Mouse (Mus musculus) heart, embryonic 12.5 days (tissue): ENCODE results near the gene Phlda1. TPM values are rescaled to one million over a fixed set of nuclear protein-coding genes. Genes with fewer than 3 reads are reported as not detected.

Experiments used
- ATAC-seq: fragments of 200-750 bp; cut with Nextera tagmentation; 2 replicates; pipeline ENCODE4 v1.8.0; 2017; ENCODE audit warnings: moderate TSS enrichment, moderate library complexity; ENCODE audit not compliant: insufficient number of reproducible peaks, low FRiP score
- H3K27ac ChIP-seq: fragments of 300-500 bp; sonication (generic); 2 replicates; pipeline ENCODE4 v1.5.1; 2016; ENCODE audit warnings: mild to moderate bottlenecking, moderate library complexity; ENCODE audit not compliant: poor library complexity, severe bottlenecking
- H3K27me3 ChIP-seq: fragments of 300-500 bp; sonication (generic); replicated peaks from 2 replicates; pipeline ENCODE4 v1.6.1; 2016; ENCODE audit warnings: mild to moderate bottlenecking, moderate library complexity
- H3K36me3 ChIP-seq: fragments of 300-500 bp; sonication (generic); 2 replicates; pipeline ENCODE4 v1.6.1; 2016; ENCODE audit warnings: mild to moderate bottlenecking, moderate library complexity
- H3K4me1 ChIP-seq: fragments of 300-500 bp; sonication (generic); replicated peaks from 2 replicates; pipeline ENCODE4 v1.6.1; 2016; ENCODE audit warnings: mild to moderate bottlenecking
- H3K4me2 ChIP-seq: fragments of 300-500 bp; sonication (generic); 2 replicates; pipeline ENCODE4 v1.6.1; 2016; ENCODE audit warnings: mild to moderate bottlenecking, moderate library complexity
- H3K4me3 ChIP-seq: fragments of 300-500 bp; sonication (generic); 2 replicates; pipeline ENCODE4 v1.5.1; 2016; ENCODE audit warnings: mild to moderate bottlenecking
- H3K9ac ChIP-seq: fragments of 300-500 bp; sonication (generic); 2 replicates; pipeline ENCODE4 v1.6.1; 2016; ENCODE audit warnings: mild to moderate bottlenecking, moderate library complexity
- H3K9me3 ChIP-seq: fragments of 300-500 bp; sonication (generic); replicated peaks from 2 replicates; pipeline ENCODE4 v1.6.1; 2016; ENCODE audit warnings: mild to moderate bottlenecking, moderate library complexity
- WGBS: fragments of 180-500 bp; shearing (Covaris S2); methylation state at CpG from one replicate; pipeline ENCODE4 v1.1.7; 2016; 5-methylcytosine and 5-hydroxymethylcytosine counted together
- polyA plus RNA-seq: library from polyadenylated mRNA; unstranded; fragments of >200 nt; fragmentation: Nextera tagmentation; extraction: Ambion mirVana; gene quantifications from 2 replicates; pipeline ENCODE4 v1.2.1, GENCODE M21; 2016

Gene Phlda1
- polyA plus RNA-seq, 1 experiment from 2014 or later = 19.8 TPM

- Histone ChIP-seq H3K9ac (peak overlapping the region; percentile 77), H3K4me1 (peaks cover 38% of the 10 kb centered on the region), H3K27ac (peak overlapping the region; percentile 76; the same call in 1 of the 2 replicates), H3K9me3 (no peaks in the 10 kb centered on the region), H3K4me3 (peak overlapping the region; percentile 82), H3K4me2 (peak overlapping the region; percentile 80), H3K36me3 (no peaks in the 10 kb centered on the region), H3K27me3 (no peaks in the 10 kb centered on the region)
- WGBS = 42% methylated on average over 7 of the region's 7 CpGs
- ATAC-seq = no peak
These were observed 680 bp upstream of the Phlda1 start for GRCm38 (mm10) chr10:111505406-111505805.

DNA sequence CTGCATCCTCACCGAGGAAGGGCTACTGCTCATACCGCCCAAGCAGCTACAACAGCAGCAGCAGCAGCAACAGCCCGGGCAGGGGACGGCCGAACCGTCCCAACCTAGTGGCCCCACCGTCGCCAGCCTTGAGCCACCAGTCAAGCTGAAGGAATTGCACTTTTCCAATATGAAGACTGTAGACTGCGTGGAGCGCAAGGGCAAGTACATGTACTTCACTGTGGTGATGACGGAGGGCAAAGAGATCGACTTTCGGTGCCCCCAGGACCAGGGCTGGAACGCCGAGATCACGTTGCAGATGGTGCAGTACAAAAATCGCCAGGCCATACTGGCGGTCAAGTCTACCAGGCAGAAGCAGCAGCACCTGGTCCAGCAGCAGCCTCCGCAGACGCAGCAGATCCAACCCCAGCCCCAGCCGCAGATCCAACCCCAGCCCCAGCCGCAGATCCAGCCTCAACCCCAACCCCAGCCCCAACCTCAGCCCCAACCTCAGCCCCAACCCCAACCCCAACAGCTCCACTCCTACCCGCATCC is 907 bp downstream of the Phlda1 start:
- Histone ChIP-seq H3K4me2 (peak overlapping the region; percentile 80), H3K36me3 (no peaks in the 10 kb centered on the region), H3K27ac (peak overlapping the region; percentile 94), H3K4me3 (peak overlapping the region; percentile 82), H3K27me3 (no peaks in the 10 kb centered on the region), H3K4me1 (peaks cover 51% of the 10 kb centered on the region), H3K9me3 (no peaks in the 10 kb centered on the region), H3K9ac (peak overlapping the region; percentile 91)
- peak; percentile 19; the same call in 1 of the 2 replicates for ATAC-seq
- under 1% methylated on average over 23 of the region's 23 CpGs for WGBS

DNA sequence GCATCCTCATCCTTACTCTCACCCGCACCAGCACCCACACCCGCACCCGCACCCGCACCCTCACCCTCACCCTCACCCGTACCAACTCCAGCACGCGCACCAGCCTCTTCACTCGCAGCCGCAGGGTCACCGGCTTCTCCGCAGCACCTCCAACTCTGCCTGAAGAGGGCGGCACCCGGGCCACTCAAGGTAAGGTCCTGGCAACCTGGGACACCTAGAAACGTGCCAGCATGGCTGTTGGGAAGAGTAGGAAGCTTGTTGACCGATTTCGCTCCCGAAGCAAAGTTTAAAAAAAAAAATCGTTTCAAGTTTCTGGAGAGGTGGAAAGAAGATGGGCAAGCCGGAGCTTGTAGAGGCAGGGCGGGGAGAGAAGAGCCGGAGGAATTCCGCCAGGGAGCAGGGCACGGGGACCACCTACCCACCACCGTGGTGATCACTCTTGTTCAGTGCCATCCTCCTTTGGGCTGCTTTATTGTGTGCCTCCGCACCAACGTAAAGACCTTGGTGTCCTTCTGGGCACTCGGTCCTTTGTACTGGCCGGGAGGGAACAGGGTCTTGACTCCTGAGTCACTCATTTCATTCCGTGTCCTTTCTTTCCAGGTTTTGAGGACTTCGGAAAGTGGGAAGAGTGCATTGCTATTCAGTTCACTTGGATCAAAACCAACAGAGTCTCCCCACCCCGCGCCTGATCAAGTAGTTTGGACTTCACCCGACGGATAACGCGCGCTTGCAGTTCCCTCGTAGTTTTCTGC is 1.6 kb downstream of the Phlda1 start:
- peak overlapping the region; percentile 94 for H3K27ac ChIP-seq
- ATAC-seq = peak; percentile 35
- H3K36me3 ChIP-seq = no peaks in the 10 kb centered on the region
- peak overlapping the region; percentile 80 for H3K4me2 ChIP-seq
- WGBS = under 1% methylated on average over 36 of the region's 38 CpGs
- peaks cover 48% of the 10 kb centered on the region for H3K4me1 ChIP-seq
- H3K27me3 ChIP-seq = no peaks in the 10 kb centered on the region
- H3K9ac ChIP-seq = peak overlapping the region; percentile 91
- H3K9me3 ChIP-seq = no peaks in the 10 kb centered on the region
- H3K4me3 ChIP-seq = peak overlapping the region; percentile 82

GRCm38 (mm10) chr10:111508324-111509080 is 2.4 kb downstream of the Phlda1 start:
- Histone ChIP-seq H3K27me3 (no peaks in the 10 kb centered on the region), H3K4me1 (peaks cover 42% of the 10 kb centered on the region), H3K36me3 (no peaks in the 10 kb centered on the region), H3K4me3 (peak overlapping the region; percentile 82), H3K9ac (peak overlapping the region; percentile 91; the same call in 1 of the 2 replicates), H3K9me3 (no peaks in the 10 kb centered on the region), H3K27ac (no peak overlapping the region), H3K4me2 (peak overlapping the region; percentile 80)
- ATAC-seq = no peak
- 8% methylated on average over 7 of the region's 7 CpGs for WGBS

DNA sequence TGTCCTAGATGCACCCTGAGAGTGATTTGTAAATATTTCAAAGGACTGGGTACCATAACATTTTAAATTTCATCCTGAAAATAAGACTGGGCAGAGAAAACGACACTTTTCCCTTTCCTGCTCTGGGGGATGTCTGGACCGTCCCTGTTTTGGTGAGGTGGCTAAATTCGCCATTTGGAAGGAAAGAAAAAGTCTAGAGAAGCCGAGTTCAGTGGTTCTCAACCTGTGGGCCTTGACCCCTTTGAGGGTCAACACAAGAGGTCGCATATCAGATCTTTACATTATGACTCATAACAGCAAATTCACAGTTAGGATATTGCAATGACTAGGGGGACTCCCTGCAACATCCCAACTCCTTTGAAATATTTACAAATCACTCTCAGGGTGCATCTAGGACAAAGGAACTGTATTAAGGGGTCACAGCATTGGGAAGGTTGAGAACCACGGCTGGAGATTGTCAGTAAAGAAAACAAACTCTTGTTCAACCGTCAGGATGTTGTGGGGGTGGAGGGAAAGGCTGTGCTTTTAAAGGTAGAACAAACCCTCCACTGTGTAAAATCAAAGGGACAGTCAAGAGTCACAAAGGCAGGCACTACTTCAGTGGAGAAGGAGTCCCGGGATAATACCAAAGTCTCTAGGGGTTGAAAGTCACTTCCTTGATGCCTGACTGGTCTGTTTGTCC is 3.2 kb downstream of the Phlda1 start:
- H3K4me2 ChIP-seq = peak overlapping the region; percentile 75
- WGBS = 27% methylated on average over 8 of the region's 8 CpGs
- peak overlapping the region; percentile 66; the same call in 1 of the 2 replicates for H3K9ac ChIP-seq
- peaks cover 36% of the 10 kb centered on the region for H3K4me1 ChIP-seq
- no peaks in the 10 kb centered on the region for H3K9me3 ChIP-seq
- no peaks in the 10 kb centered on the region for H3K36me3 ChIP-seq
- no peaks in the 10 kb centered on the region for H3K27me3 ChIP-seq
- 0 out of 2 replicates have a peak overlapping the region, but pooled peaks have one; percentile 19 for H3K27ac ChIP-seq
- peak overlapping the region; percentile 82 for H3K4me3 ChIP-seq
- no peak for ATAC-seq

DNA sequence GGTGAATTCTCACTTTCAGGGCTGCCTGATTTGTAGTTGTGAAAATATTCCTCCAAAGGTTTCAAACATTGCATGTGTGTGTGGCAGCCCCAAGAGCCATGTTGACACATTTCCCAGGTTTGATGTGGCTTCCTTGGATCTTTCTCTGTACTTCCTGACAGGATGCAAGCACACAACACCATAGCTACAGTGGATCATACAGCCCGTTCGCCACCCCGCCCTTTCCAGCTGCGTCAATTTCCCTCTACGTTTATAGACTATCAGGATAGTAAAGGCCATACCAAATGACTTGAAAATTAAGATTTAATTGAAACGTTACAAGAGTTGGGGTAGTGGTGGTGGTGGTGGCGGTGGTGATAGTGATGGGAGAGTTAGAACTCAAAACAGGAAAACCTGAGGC is 3.9 kb downstream of the Phlda1 start:
- H3K4me3 ChIP-seq = no peak overlapping the region
- no peak for ATAC-seq
- 72% methylated on average over 7 of the region's 7 CpGs for WGBS
- no peak overlapping the region for H3K9ac ChIP-seq
- peaks cover 36% of the 10 kb centered on the region for H3K4me1 ChIP-seq
- H3K27me3 ChIP-seq = no peaks in the 10 kb centered on the region
- H3K36me3 ChIP-seq = no peaks in the 10 kb centered on the region
- 0 out of 2 replicates have a peak overlapping the region, but pooled peaks have one; percentile 24 for H3K27ac ChIP-seq
- no peaks in the 10 kb centered on the region for H3K9me3 ChIP-seq
- 0 out of 2 replicates have a peak overlapping the region, but pooled peaks have one; percentile 75 for H3K4me2 ChIP-seq

DNA sequence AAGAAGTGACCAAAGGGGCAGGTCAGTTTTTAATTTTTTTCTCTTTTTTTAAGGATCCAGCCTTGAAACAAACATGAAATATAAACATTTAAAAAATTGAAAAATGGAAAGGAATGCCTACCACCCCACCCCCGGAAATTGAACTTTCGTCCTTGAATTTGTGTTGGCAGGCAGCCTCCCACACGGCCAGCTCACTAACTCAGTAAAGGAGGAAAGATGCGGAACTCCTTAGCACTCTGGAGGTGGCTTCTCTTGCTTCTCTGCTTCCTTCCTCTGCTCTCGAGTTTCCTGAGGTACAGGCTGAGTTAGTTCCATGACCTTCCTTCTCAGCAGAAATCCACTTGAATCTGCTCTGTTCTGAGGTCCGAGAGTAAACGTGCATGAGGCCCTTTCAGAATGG is 4.7 kb downstream of the Phlda1 start:
- Histone ChIP-seq H3K4me1 (peaks cover 36% of the 10 kb centered on the region), H3K9ac (no peak overlapping the region), H3K4me2 (no peak overlapping the region), H3K9me3 (no peaks in the 10 kb centered on the region), H3K27me3 (no peaks in the 10 kb centered on the region), H3K4me3 (no peak overlapping the region), H3K27ac (no peak overlapping the region), H3K36me3 (no peaks in the 10 kb centered on the region)
- 41% methylated on average over 7 of the region's 7 CpGs for WGBS
- no peak for ATAC-seq

- Histone ChIP-seq H3K27me3 (no peaks in the 10 kb centered on the region), H3K4me2 (no peak overlapping the region), H3K36me3 (no peaks in the 10 kb centered on the region), H3K4me1 (peaks cover 46% of the 10 kb centered on the region), H3K4me3 (no peak overlapping the region), H3K9ac (no peak overlapping the region), H3K9me3 (no peaks in the 10 kb centered on the region), H3K27ac (no peak overlapping the region)
- 58% methylated on average over 10 of the region's 10 CpGs for WGBS
- no peak for ATAC-seq
These were observed 6.0 kb downstream of the Phlda1 start for GRCm38 (mm10) chr10:111512036-111512568.

DNA sequence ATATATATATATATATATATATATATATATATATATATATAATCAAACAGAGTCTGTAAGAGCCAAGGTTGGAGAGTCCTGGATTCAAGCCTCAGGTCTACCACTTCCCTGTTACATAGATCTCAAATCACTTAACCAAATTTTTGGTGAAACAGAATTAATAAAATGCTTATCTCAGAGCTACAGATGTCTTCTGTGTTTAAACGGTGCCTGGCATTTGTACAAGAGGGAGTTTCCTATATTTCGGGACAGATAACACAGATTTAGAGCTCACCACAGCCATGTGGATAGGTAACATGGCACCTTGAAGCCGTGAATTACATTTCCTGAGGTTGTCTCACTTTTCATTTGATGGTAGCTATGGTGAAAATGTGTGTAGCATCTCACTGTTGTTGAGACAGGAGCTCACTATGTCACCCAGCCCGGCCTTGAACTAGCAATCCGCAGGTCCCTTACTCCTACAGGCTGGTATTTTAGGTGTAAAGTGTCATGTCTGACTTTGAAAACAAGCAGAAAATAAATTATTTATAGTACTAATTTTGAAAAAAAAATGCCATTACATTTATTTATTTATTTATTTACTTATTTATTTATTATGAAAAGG is 8.3 kb downstream of the Phlda1 start:
- no peak overlapping the region for H3K4me2 ChIP-seq
- no peak overlapping the region for H3K4me3 ChIP-seq
- H3K9me3 ChIP-seq = no peaks in the 10 kb centered on the region
- no peaks in the 10 kb centered on the region for H3K27me3 ChIP-seq
- H3K27ac ChIP-seq = no peak overlapping the region
- peaks cover 44% of the 10 kb centered on the region for H3K4me1 ChIP-seq
- no peak overlapping the region for H3K9ac ChIP-seq
- 87% methylated on average over 5 of the region's 5 CpGs for WGBS
- H3K36me3 ChIP-seq = no peaks in the 10 kb centered on the region
- no peak for ATAC-seq
